Mouse (Mus musculus) heart, postnatal 14 days (tissue): ENCODE data around the gene Thada. TPM values are rescaled to one million over a fixed set of nuclear protein-coding genes. Genes with fewer than 3 reads are reported as not detected.
A peak's percentile ranks its signal among the peaks of the same experiment; 100 is the strongest.
"Not testable (repeated sequence)": the region's sequence is repeated elsewhere in the genome, so short reads cannot be mapped to it uniquely, and the experiment has no call there.

Source experiments
- DNase-seq, 2 experiments: peaks; one replicate each; pipeline ENCODE4 v3.0.0; 2021 to 2022
- intact Hi-C: fragments of 180-260 bp; cut with DNase I; formaldehyde crosslinking; loops from one replicate; pipeline ENCODE4 v1.15.1; 2025
- total RNA-seq, 2 experiments: library from RNA; stranded (reverse); gene quantifications; 2 replicates each; pipeline ENCODE4 v1.2.3; 2021

Gene Thada
- total RNA-seq, 2 experiments from 2014 or later, result 9.1 to 10.1 TPM

- intact Hi-C loops, result no loop called here
Measured at GRCm38 (mm10) chr17:84197912-84198344, 268.1 kb downstream of the Thada start.

GRCm38 (mm10) chr17:84196329-84196728 lies 269.7 kb downstream of the Thada start:
- no peak for DNase-seq
- intact Hi-C loops, result no loop called here

More at GRCm38 (mm10) chr17:84197912-84198344, 268.1 kb downstream of the Thada start:
- DNase-seq, result no peak

DNA sequence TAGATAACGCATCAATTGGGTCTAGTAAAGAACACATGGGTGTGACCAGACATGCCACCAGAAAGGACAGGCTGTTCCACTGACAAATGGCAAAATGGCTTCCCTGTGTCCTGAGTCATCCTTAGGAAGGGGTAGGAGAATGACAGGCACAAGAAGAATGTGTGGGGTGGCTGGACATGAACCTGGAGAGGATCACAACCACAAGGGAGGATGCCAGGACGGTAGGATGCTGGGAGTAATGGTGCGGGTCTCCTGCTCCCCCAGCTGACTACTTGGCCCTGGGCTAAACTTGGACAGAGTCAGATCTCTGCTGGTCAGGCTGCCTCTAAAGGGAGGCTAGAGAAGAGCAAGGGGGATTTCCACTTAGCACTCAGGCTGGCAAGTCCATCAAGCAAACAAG lies 270.2 kb downstream of the Thada start:
- DNase-seq, result no peak
- intact Hi-C loops, result no loop called here

DNA sequence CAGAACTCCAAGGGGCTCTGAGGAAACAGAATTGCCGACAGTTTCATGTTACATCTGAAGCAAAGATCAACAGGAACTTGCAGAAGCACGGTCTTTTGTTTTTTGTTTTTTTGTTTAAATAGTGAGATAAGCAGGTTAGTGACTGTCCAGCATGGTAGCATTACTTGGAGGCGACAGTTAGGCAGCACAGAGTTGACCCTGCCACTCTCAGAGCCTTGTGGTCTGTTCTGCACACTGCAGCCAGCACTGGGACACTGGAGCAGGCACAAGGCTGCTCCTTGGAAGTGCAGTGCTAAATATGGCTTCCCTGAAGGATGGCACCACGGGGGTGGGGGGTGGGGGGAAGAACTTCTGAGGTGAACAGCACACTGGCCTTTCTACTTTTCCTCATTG lies 271.0 kb downstream of the Thada start:
- no peak for DNase-seq
- intact Hi-C loops, result no loop called here

DNA sequence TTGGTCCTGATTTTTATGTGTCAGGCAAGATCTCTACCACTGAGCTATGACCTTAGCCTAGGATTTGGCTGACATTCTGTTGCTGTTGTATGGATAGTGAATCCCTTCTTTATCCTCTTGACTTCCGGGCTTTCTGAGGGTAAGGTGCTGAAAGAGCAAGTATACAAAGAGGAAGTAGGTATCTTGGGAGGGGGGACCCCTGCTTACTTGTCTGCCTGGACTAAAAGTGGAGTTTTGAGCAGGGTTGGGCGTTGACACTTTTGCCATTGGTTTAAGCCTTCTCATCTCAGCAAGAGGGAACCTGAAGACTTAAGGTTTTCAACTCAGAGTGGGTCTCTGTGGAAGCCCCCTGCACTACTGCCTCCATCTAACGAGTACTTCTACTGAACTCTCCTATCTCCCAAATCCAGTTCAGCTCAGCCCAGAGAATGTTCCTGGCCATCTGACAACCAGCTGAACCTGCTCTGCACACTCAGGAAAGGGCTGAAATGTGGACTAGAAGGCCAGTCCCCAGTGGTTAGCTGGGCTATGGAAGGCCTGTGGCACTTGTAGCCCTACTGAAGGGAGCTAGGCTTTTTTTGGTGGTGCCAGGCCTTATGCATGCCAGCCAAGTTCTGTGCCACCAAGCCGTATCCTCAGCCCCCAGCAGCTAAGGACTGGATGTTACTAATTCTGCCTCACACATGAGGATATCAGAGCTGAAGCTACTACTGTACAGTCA lies 271.6 kb downstream of the Thada start:
- intact Hi-C loops, result no loop called here
- DNase-seq, result peak in 1 of 2 experiments; percentile 32

GRCm38 (mm10) chr17:84193411-84193810 lies 272.6 kb downstream of the Thada start:
- intact Hi-C loops, result loop anchor here (2.0 kb wide), 2 partner anchors 191 to 321 kb away; no protein-coding TSS in a partner anchor
- no peak for DNase-seq

- intact Hi-C loops, result loop anchor here (1.0 to 2.0 kb wide), 5 partner anchors 164 to 319 kb away; no protein-coding TSS in a partner anchor
- no peak for DNase-seq
Measured at GRCm38 (mm10) chr17:84191946-84192345, 274.1 kb downstream of the Thada start.

DNA sequence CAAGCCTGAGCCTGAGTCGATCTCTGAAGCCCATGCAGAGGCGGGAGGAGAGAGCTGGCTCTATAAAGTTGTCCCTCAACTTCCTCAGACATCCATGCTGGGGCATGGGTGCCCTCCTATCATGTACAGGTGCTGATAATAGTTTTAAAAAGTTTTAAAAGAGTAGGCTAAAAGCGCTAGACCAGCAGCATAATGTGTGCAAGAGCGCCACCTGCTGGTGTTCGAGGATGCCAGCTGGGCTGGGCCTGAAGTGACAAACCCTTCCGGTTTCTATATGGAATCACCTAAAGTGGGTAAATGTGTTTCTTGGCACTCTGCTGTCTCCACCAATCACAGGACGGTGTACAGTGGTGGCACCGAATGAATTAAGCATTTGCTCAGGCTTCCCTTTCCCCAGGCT lies 275.1 kb downstream of the Thada start:
- DNase-seq, result peak; percentile 89 to 93
- intact Hi-C loops, result loop anchor here (1.0 to 2.0 kb wide), 3 partner anchors 163 to 288 kb away; no protein-coding TSS in a partner anchor

DNA sequence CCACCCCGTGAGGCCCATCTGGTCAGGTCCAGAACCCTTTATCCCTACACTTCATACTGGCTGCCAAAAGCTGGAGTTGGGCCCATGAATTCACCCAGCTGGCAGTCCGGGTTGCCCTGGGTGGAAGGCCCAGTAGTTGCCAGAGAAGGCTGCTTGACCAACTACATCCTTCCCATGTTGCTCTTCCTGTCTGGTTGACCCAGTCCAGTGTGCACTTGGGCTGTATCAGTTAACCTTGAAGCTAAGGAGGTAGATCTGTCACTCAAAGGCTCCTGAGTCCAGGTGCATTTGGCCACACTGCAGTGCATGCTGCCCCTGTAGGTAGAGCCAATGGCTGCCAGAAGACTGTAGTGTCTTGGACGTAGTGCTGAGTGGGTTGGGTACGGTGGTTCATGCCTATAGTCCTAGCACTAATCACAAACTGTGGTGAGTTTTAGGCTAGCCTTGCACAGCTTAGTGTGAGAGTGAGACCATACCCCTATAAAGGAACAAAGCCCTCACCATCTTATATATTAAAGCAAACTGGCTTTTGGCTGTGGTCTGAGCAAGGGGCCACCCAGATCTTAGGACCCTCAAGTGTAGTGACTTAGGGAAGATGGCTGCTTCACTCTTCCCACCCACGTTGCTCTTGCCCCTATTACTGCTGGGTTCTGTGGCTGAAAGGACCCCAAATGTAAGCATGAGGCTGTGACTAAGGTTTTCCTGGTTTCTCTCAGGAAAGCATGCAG lies 276.7 kb downstream of the Thada start:
- intact Hi-C loops, result loop anchor here (1.0 kb wide), 1 partner anchor 76 kb away; no protein-coding TSS in a partner anchor
- DNase-seq, result peak in 1 of 2 experiments; percentile 48

- intact Hi-C loops, result no loop called here
- peak; percentile 95 for DNase-seq
Measured at GRCm38 (mm10) chr17:84188374-84188961, 277.5 kb downstream of the Thada start.

- intact Hi-C loops, result loop anchor here (2.0 kb wide), 1 partner anchor 43 kb away; no protein-coding TSS in a partner anchor
- DNase-seq, result peak; percentile 97 to 99
Measured at GRCm38 (mm10) chr17:84187727-84188373, 278.2 kb downstream of the Thada start, which contains the start of gene Zfp36l2. Gene Zfp36l2 (minus strand): TSS chr17:84187947.

GRCm38 (mm10) chr17:84187264-84187663 lies 278.7 kb downstream of the Thada start:
- DNase-seq, result not testable (repeated sequence)
- intact Hi-C loops, result loop anchor here (2.0 kb wide), 1 partner anchor 42 kb away; no protein-coding TSS in a partner anchor

DNA sequence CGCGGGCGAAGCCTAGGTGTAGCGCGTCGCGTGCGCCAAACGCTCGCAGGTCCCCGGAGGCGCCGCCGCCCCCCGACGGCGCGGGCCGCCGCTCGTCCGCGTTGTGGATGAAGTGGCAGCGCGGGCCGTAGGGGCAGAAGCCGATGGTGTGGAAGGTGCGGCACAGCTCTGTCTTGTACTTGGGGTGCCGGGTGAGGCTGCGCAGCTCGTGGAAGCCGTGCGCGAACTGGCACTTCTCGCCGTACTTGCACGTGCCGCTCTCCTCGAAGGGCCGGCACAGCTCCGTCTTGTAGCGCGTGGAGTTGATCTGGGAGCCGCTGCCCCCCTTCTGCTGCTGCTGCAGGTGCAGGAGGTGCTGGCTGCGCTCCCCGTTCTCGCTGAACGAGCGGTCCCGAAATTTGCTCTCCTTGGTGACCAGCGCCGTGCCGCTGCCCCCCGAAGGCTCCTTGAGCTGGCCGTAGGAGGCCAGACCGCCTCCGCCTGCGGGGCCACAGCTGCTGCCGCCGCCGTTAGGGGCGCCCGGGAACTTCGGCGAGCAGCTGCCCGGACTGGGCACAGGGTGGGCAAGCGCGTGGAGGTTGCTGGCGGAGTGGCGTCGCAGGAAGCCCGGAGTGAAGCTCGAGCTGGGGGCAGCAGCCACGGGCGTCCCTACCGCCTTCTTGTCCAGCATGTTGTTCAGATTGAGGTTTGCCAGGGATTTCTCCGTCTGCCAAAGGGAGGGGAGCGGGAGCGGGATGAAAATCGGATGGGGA lies 279.4 kb downstream of the Thada start:
- intact Hi-C loops, result loop anchor here (2.0 kb wide), 1 partner anchor 42 kb away; no protein-coding TSS in a partner anchor
- peak; percentile 67 to 68 for DNase-seq

- intact Hi-C loops, result loop anchor here (2.0 kb wide), 1 partner anchor 41 kb away; no protein-coding TSS in a partner anchor
- peak; percentile 77 to 80 for DNase-seq
Measured at GRCm38 (mm10) chr17:84185581-84186450, 280.2 kb downstream of the Thada start.

- intact Hi-C loops, result no loop called here
- DNase-seq, result no peak
Measured at GRCm38 (mm10) chr17:84185011-84185411, 281.0 kb downstream of the Thada start.

GRCm38 (mm10) chr17:84183291-84183781 lies 282.7 kb downstream of the Thada start:
- peak; percentile 88 to 89 for DNase-seq
- intact Hi-C loops, result no loop called here

- peak; percentile 42 to 59 for DNase-seq
- intact Hi-C loops, result no loop called here
Measured at GRCm38 (mm10) chr17:84182311-84183271, 283.4 kb downstream of the Thada start.
